Mouse (Mus musculus) midbrain, embryonic 14.5 days (tissue): ENCODE data around the gene Fis1. TPM values are rescaled to one million over a fixed set of nuclear protein-coding genes. Genes with fewer than 3 reads are reported as not detected.
A peak's percentile ranks its signal among the peaks of the same experiment; 100 is the strongest.
"Not testable (repeated sequence)": the region's sequence is repeated elsewhere in the genome, so short reads cannot be mapped to it uniquely, and the experiment has no call there.

Experiments
- ATAC-seq: fragments of 200-750 bp; cut with Nextera tagmentation; 2 replicates; pipeline ENCODE4 v1.8.0; 2017; ENCODE audit warnings: moderate number of reproducible peaks, moderate library complexity; ENCODE audit not compliant: low FRiP score, low TSS enrichment
- DNase-seq: peaks from one replicate; pipeline ENCODE4 v3.0.0-alpha.2; 2015
- H3K27ac ChIP-seq: fragments of 300-500 bp; sonication (generic); replicated peaks from 2 replicates; pipeline ENCODE4 v1.5.1; 2014; ENCODE audit warnings: mild to moderate bottlenecking, low read depth, low read length, moderate library complexity
- H3K27me3 ChIP-seq: fragments of 300-500 bp; sonication (generic); 2 replicates; pipeline ENCODE4 v1.6.1; 2014; ENCODE audit warnings: low read length, control low read depth, mixed read lengths; ENCODE audit not compliant: control insufficient read depth, insufficient read depth
- H3K36me3 ChIP-seq: fragments of 300-500 bp; sonication (generic); 2 replicates; pipeline ENCODE4 v1.6.1; 2014; ENCODE audit warnings: low read length, control low read depth; ENCODE audit not compliant: control insufficient read depth, insufficient read depth
- H3K4me1 ChIP-seq: fragments of 300-500 bp; sonication (generic); 2 replicates; pipeline ENCODE4 v1.6.1; 2014; ENCODE audit warnings: mild to moderate bottlenecking, antibody characterized with exemption, low read length, control low read depth; ENCODE audit not compliant: control insufficient read depth, insufficient read depth
- H3K4me2 ChIP-seq: fragments of 300-500 bp; sonication (generic); 2 replicates; pipeline ENCODE4 v1.6.1; 2014; ENCODE audit warnings: mild to moderate bottlenecking, low read length, moderate library complexity
- H3K4me3 ChIP-seq: fragments of 300-500 bp; sonication (generic); replicated peaks from 2 replicates; pipeline ENCODE4 v1.5.1; 2014; ENCODE audit warnings: low read depth, low read length
- H3K9ac ChIP-seq: fragments of 300-500 bp; sonication (generic); replicated peaks from 2 replicates; pipeline ENCODE4 v1.6.1; 2014; ENCODE audit warnings: mild to moderate bottlenecking, low read length, moderate library complexity
- H3K9me3 ChIP-seq: fragments of 300-500 bp; sonication (generic); 2 replicates; pipeline ENCODE4 v1.6.1; 2016; ENCODE audit warnings: low read length, control low read depth, mixed read lengths; ENCODE audit not compliant: control insufficient read depth
- WGBS: fragments of 180-500 bp; shearing (Covaris S2); extraction: QIAGEN DNeasy Blood & Tissue Kit; methylation state at CpG from one replicate; pipeline ENCODE4 v1.1.7; 2014; 5-methylcytosine and 5-hydroxymethylcytosine counted together
- polyA plus RNA-seq: library from polyadenylated mRNA; unstranded; fragments of >200 nt; fragmentation: Nextera tagmentation; extraction: Ambion mirVana; gene quantifications from 2 replicates; pipeline ENCODE4 v1.2.1, GENCODE M21; 2014

Gene Fis1
- polyA plus RNA-seq, 1 experiment from 2014 or later, result 440 TPM

- not testable (repeated sequence) for H3K27ac ChIP-seq, H3K4me2 ChIP-seq, H3K36me3 ChIP-seq, H3K4me1 ChIP-seq, ATAC-seq, DNase-seq, H3K9me3 ChIP-seq, H3K9ac ChIP-seq, H3K27me3 ChIP-seq, H3K4me3 ChIP-seq
- 84% methylated on average over 14 of the region's 14 CpGs for WGBS
Measured at GRCm38 (mm10) chr5:136949551-136950336, 3.3 kb upstream of the Fis1 start.

- Histone ChIP-seq H3K27me3 (no peaks in the 10 kb centered on the region), H3K4me1 (peaks cover 13% of the 10 kb centered on the region), H3K9me3 (no peaks in the 10 kb centered on the region), H3K4me2 (no peak overlapping the region), H3K36me3 (no peaks in the 10 kb centered on the region), H3K9ac (no peak overlapping the region), H3K4me3 (no peak overlapping the region), H3K27ac (no peak overlapping the region)
- ATAC-seq (no peak), DNase-seq (no peak)
- WGBS, result 90% methylated on average over 6 of the region's 6 CpGs
Measured at GRCm38 (mm10) chr5:136950521-136950920, 2.6 kb upstream of the Fis1 start.

- no peaks in the 10 kb centered on the region for H3K9me3 ChIP-seq
- no peak for DNase-seq
- H3K27ac ChIP-seq, result no peak overlapping the region
- no peak for ATAC-seq
- 81% methylated on average over 4 of the region's 4 CpGs for WGBS
- H3K9ac ChIP-seq, result no peak overlapping the region
- no peaks in the 10 kb centered on the region for H3K27me3 ChIP-seq
- no peak overlapping the region for H3K4me3 ChIP-seq
- H3K36me3 ChIP-seq, result 0 out of 2 replicates have a peak, but pooled peaks cover under 1% of the 10 kb centered on the region
- no peak overlapping the region for H3K4me2 ChIP-seq
- H3K4me1 ChIP-seq, result peaks cover 13% of the 10 kb centered on the region
Measured at GRCm38 (mm10) chr5:136952153-136952552, 922 bp upstream of the Fis1 start.

- H3K4me2 ChIP-seq, result peak overlapping the region; percentile 74
- peak overlapping the region; percentile 77 for H3K4me3 ChIP-seq
- WGBS, result 1% methylated on average over 12 of the region's 12 CpGs
- ATAC-seq, result no peak
- H3K36me3 ChIP-seq, result 0 out of 2 replicates have a peak, but pooled peaks cover 7% of the 10 kb centered on the region
- H3K9me3 ChIP-seq, result no peaks in the 10 kb centered on the region
- peak overlapping the region; percentile 74 for H3K27ac ChIP-seq
- DNase-seq, result peak; percentile 43
- no peaks in the 10 kb centered on the region for H3K27me3 ChIP-seq
- peak overlapping the region; percentile 82 for H3K9ac ChIP-seq
- H3K4me1 ChIP-seq, result peaks cover 13% of the 10 kb centered on the region
Measured at GRCm38 (mm10) chr5:136953440-136953951, 421 bp downstream of the Fis1 start.

- Histone ChIP-seq H3K4me1 (peaks cover 13% of the 10 kb centered on the region), H3K4me2 (no peak overlapping the region), H3K36me3 (0 out of 2 replicates have a peak, but pooled peaks cover 7% of the 10 kb centered on the region), H3K27me3 (no peaks in the 10 kb centered on the region), H3K27ac (no peak overlapping the region), H3K9me3 (no peaks in the 10 kb centered on the region), H3K9ac (no peak overlapping the region), H3K4me3 (no peak overlapping the region)
- 91% methylated on average over 4 of the region's 4 CpGs for WGBS
- ATAC-seq (no peak), DNase-seq (no peak)
Measured at GRCm38 (mm10) chr5:136955622-136956021, 2.5 kb downstream of the Fis1 start.

- peaks cover 19% of the 10 kb centered on the region for H3K4me1 ChIP-seq
- ATAC-seq (no peak), DNase-seq (no peak)
- no peak overlapping the region for H3K4me2 ChIP-seq
- H3K36me3 ChIP-seq, result 0 out of 2 replicates have a peak, but pooled peaks cover 7% of the 10 kb centered on the region
- no peak overlapping the region for H3K9ac ChIP-seq
- no peaks in the 10 kb centered on the region for H3K27me3 ChIP-seq
- no peak overlapping the region for H3K27ac ChIP-seq
- H3K9me3 ChIP-seq, result no peaks in the 10 kb centered on the region
- 92% methylated on average over 1 of the region's 1 CpGs for WGBS
- no peak overlapping the region for H3K4me3 ChIP-seq
Measured at GRCm38 (mm10) chr5:136957250-136957649, 4.2 kb downstream of the Fis1 start.

GRCm38 (mm10) chr5:136958991-136959605 lies 6.0 kb downstream of the Fis1 start:
- Histone ChIP-seq H3K27ac (no peak overlapping the region), H3K9ac (no peak overlapping the region), H3K27me3 (no peaks in the 10 kb centered on the region), H3K9me3 (no peaks in the 10 kb centered on the region), H3K4me1 (peaks cover 22% of the 10 kb centered on the region), H3K4me2 (no peak overlapping the region), H3K4me3 (no peak overlapping the region), H3K36me3 (peaks cover 19% of the 10 kb centered on the region)
- DNase-seq, result no peak
- WGBS, result 86% methylated on average over 5 of the region's 5 CpGs
- ATAC-seq, result no peak

- Histone ChIP-seq H3K9ac (no peak overlapping the region), H3K4me3 (no peak overlapping the region), H3K27ac (no peak overlapping the region), H3K36me3 (peaks cover 28% of the 10 kb centered on the region), H3K9me3 (no peaks in the 10 kb centered on the region), H3K27me3 (no peaks in the 10 kb centered on the region), H3K4me2 (no peak overlapping the region), H3K4me1 (peaks cover 16% of the 10 kb centered on the region)
- DNase-seq, result no peak
- 92% methylated on average over 6 of the region's 6 CpGs for WGBS
- ATAC-seq, result no peak
Measured at GRCm38 (mm10) chr5:136960053-136960452, 7.0 kb downstream of the Fis1 start.
